Mouse (Mus musculus) heart, adult 2 months (tissue): ENCODE data around the gene D430019H16Rik.

Experiments used
- CTCF ChIP-seq: fragments of 200-600 bp; IDR thresholded peaks from 2 replicates; pipeline ENCODE4 v1.8.1; 2022; ENCODE audit warnings: antibody characterized with exemption, mild to moderate bottlenecking, moderate library complexity
- POLR2A ChIP-seq: fragments of 200-500 bp; IDR thresholded peaks from 2 replicates; pipeline ENCODE4 v1.6.1; 2011; ENCODE audit warnings: mild to moderate bottlenecking, low read depth, low read length, control low read depth; ENCODE audit not compliant: insufficient read depth

DNA sequence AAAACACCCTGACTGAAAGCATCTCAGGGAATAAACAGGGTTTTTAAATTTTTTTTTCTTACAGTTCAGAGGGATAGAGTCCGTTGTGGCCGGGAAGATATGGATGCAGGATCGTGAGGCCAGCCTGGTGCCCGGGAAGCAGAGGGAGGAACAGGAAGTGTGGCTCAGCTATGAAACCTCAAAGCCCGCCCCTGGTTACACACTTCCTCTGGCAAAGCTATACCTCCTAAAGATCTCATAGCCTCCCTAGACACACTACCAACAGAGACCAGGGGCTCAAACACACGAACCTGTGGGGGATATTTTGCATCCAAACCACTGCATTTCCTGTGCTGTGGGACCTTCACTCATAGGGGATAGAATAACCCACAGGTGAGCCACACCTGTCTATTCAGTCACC lies 7.9 kb upstream of the D430019H16Rik start:
- TF ChIP-seq POLR2A (no peak), CTCF (no peak)
